Mouse (Mus musculus) MEL (cell line): ENCODE data around the gene Epha2.

Source experiments
- BHLHE40 ChIP-seq: IDR thresholded peaks from 2 replicates; pipeline ENCODE4 v1.6.1; 2012; ENCODE audit warnings: low read depth, mild to moderate bottlenecking, inconsistent platforms, low read length, improper control_type of control experiment, borderline replicate concordance
- CTCF ChIP-seq, 3 experiments: IDR thresholded peaks in 2 of 3; conservative IDR thresholded peaks in 1 of 3; 2 replicates each; pipeline ENCODE4 v1.5.1; 2011 to 2012; ENCODE audit warnings: low read length in 3 of 3, low read depth in 2 of 3, mild to moderate bottlenecking in 2 of 3, improper control_type of control experiment in 1 of 3, inconsistent platforms in 1 of 3, mixed read lengths in 1 of 3, moderate library complexity in 1 of 3; ENCODE audit not compliant: control insufficient read depth in 1 of 3, insufficient read depth in 1 of 3, poor library complexity in 1 of 3, severe bottlenecking in 1 of 3
- GATA1 ChIP-seq: IDR thresholded peaks from 2 replicates; pipeline ENCODE4 v1.6.1; 2011; ENCODE audit warnings: low read depth, low read length, improper control_type of control experiment
- MEF2A ChIP-seq: IDR thresholded peaks from 2 replicates; pipeline ENCODE4 v1.6.1; 2014; ENCODE audit warnings: low read depth, mild to moderate bottlenecking, inconsistent platforms, low read length, improper control_type of control experiment; ENCODE audit not compliant: poor library complexity, insufficient replicate concordance, severe bottlenecking; ENCODE audit errors: extremely low read depth
- MYC ChIP-seq: IDR thresholded peaks from 2 replicates; pipeline ENCODE4 v1.6.1; 2011; ENCODE audit warnings: low read depth, mild to moderate bottlenecking, low read length, improper control_type of control experiment, moderate library complexity
- POLR2A ChIP-seq, 2 experiments: IDR thresholded peaks; 2 replicates each; pipeline ENCODE4 v1.6.1; 2011 to 2012; ENCODE audit warnings: low read length in 2 of 2, mild to moderate bottlenecking in 2 of 2, control low read depth in 1 of 2, improper control_type of control experiment in 1 of 2, low read depth in 1 of 2, moderate library complexity in 1 of 2; ENCODE audit not compliant: control insufficient read depth in 1 of 2, insufficient read depth in 1 of 2, poor library complexity in 1 of 2
- RCOR1 ChIP-seq: IDR thresholded peaks from 2 replicates; pipeline ENCODE4 v1.6.1; 2012; ENCODE audit warnings: low read depth, mild to moderate bottlenecking, inconsistent platforms, low read length, improper control_type of control experiment
- SMC3 ChIP-seq: IDR thresholded peaks from 2 replicates; pipeline ENCODE4 v1.6.1; 2011; ENCODE audit warnings: low read depth, low read length, improper control_type of control experiment
- TBP ChIP-seq: IDR thresholded peaks from 2 replicates; pipeline ENCODE4 v1.8.0; 2011; ENCODE audit warnings: low read depth, low read length, improper control_type of control experiment
- TCF12 ChIP-seq: IDR thresholded peaks from 2 replicates; pipeline ENCODE4 v1.6.1; 2014; ENCODE audit warnings: low read depth, mild to moderate bottlenecking, inconsistent platforms, low read length, improper control_type of control experiment, moderate library complexity
- ZKSCAN1 ChIP-seq: IDR thresholded peaks from 2 replicates; pipeline ENCODE4 v1.6.1; 2012; ENCODE audit warnings: low read depth, mild to moderate bottlenecking, inconsistent platforms, low read length, improper control_type of control experiment, moderate library complexity
- ZNF384 ChIP-seq: IDR thresholded peaks from 2 replicates; pipeline ENCODE4 v1.6.1; 2012; ENCODE audit warnings: low read depth, mild to moderate bottlenecking, inconsistent platforms, low read length, improper control_type of control experiment

DNA sequence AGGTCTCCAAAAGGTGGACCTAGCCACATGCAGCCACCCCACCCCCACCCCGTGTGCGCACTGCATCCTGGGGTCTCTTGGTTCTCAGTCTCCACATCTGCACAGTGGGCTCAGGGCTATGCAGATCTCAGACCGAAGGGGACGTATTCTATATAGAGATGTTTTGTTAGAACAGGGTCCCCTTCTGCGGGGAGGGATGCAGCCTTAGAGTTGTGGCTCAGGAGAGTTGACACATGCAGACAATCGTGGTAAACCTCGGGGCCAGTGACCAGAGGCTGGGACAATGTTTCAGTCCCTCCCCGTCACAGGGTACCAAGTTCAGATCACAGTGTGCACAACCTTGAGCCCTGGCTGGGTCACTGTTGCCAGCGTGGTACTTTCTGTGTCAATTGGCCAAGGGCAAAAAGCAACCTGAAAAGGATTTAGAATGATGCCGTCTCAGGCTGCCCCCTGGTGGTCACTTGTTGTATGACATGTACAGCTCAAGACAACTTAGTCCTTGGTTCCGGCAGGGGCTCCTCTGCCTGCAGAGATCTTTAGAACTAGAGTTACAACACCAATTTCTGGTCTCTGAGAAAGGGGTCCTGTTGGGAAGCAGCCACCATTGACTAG, 62.0 kb downstream of the Epha2 start:
- TF ChIP-seq RCOR1 (no peak), MEF2A (no peak), ZNF384 (no peak), GATA1 (no peak), ZKSCAN1 (no peak), TCF12 (no peak), BHLHE40 (no peak), CTCF (IDR thresholded peaks at IDR 0.05 in 2 of 3, conservative IDR thresholded peaks at IDR 0.05 in 1 of 3; ENCODE audit: control insufficient read depth in 1 of 3, insufficient read depth in 1 of 3, low read depth in 2 of 3, low read length in 3 of 3, poor library complexity in 1 of 3, severe bottlenecking in 1 of 3) (peak; percentile 65 to 88 (median 66)), MYC (no peak), SMC3 (peak; percentile 96), POLR2A (IDR thresholded peaks at IDR 0.05; ENCODE audit: control insufficient read depth in 1 of 2, insufficient read depth in 1 of 2, low read depth in 1 of 2, low read length in 2 of 2, poor library complexity in 1 of 2) (no peak), TBP (no peak)
